Mouse (Mus musculus): Measurements from ENCODE around the gene Optc. TPM values are rescaled to one million over a fixed set of nuclear protein-coding genes. Genes with fewer than 3 reads are reported as not detected.

Gene Optc
- polyA plus RNA-seq, 1 experiment from 2014 or later: 2.9 TPM

- no peak for ATAC-seq (ENCODE audit: low read depth)
- 19% methylated on average over 20 of the region's 20 CpGs for WGBS
- Histone ChIP-seq H3K9me3 (ENCODE audit: control insufficient read depth, low read length) (no peaks in the 10 kb centered on the region), H3K27me3 (ENCODE audit: control insufficient read depth, insufficient read depth, low read length) (no peaks in the 10 kb centered on the region), H3K4me2 (ENCODE audit: low read depth, low read length) (peak overlapping the region; percentile 31; the same call in 1 of the 2 replicates), H3K4me3 (ENCODE audit: low read depth, low read length) (no peak overlapping the region), H3K4me1 (ENCODE audit: control insufficient read depth, insufficient read depth, low read length) (peaks cover 30% of the 10 kb centered on the region), H3K9ac (replicated peaks; ENCODE audit: low read depth, low read length) (no peak overlapping the region), H3K36me3 (ENCODE audit: control insufficient read depth, insufficient read depth, low read length) (no peaks in the 10 kb centered on the region), H3K27ac (ENCODE audit: low read depth, low read length) (no peak overlapping the region)
Measured at GRCm38 (mm10) chr1:133889949-133890598, 17.7 kb downstream of the Optc start.

- Histone ChIP-seq H3K4me1 (ENCODE audit: control insufficient read depth, insufficient read depth, low read length) (peaks cover 30% of the 10 kb centered on the region), H3K4me3 (ENCODE audit: low read depth, low read length) (no peak overlapping the region), H3K27ac (ENCODE audit: low read depth, low read length) (no peak overlapping the region), H3K9me3 (ENCODE audit: control insufficient read depth, low read length) (no peaks in the 10 kb centered on the region), H3K36me3 (ENCODE audit: control insufficient read depth, insufficient read depth, low read length) (no peaks in the 10 kb centered on the region), H3K4me2 (ENCODE audit: low read depth, low read length) (no peak overlapping the region), H3K9ac (replicated peaks; ENCODE audit: low read depth, low read length) (no peak overlapping the region), H3K27me3 (ENCODE audit: control insufficient read depth, insufficient read depth, low read length) (no peaks in the 10 kb centered on the region)
- WGBS: 75% methylated on average over 5 of the region's 5 CpGs
- no peak for ATAC-seq (ENCODE audit: low read depth)
Measured at GRCm38 (mm10) chr1:133887538-133888250, 20.1 kb downstream of the Optc start.

- ATAC-seq (ENCODE audit: low read depth): peak; percentile 56
- no peaks in the 10 kb centered on the region for H3K27me3 ChIP-seq (ENCODE audit: control insufficient read depth, insufficient read depth, low read length)
- H3K4me1 ChIP-seq (ENCODE audit: control insufficient read depth, insufficient read depth, low read length): peaks cover 33% of the 10 kb centered on the region
- peak overlapping the region; percentile 7; the same call in 1 of the 2 replicates for H3K4me2 ChIP-seq (ENCODE audit: low read depth, low read length)
- no peak overlapping the region for H3K4me3 ChIP-seq (ENCODE audit: low read depth, low read length)
- peak overlapping the region; percentile 65 for H3K27ac ChIP-seq (ENCODE audit: low read depth, low read length)
- no peaks in the 10 kb centered on the region for H3K36me3 ChIP-seq (ENCODE audit: control insufficient read depth, insufficient read depth, low read length)
- WGBS: 1% methylated on average over 8 of the region's 8 CpGs
- no peaks in the 10 kb centered on the region for H3K9me3 ChIP-seq (ENCODE audit: control insufficient read depth, low read length)
- no peak overlapping the region for H3K9ac ChIP-seq (replicated peaks; ENCODE audit: low read depth, low read length)
Measured at GRCm38 (mm10) chr1:133887044-133887443, 20.8 kb downstream of the Optc start.

- Histone ChIP-seq H3K9ac (replicated peaks; ENCODE audit: low read depth, low read length) (no peak overlapping the region), H3K9me3 (ENCODE audit: control insufficient read depth, low read length) (no peaks in the 10 kb centered on the region), H3K4me3 (ENCODE audit: low read depth, low read length) (no peak overlapping the region), H3K27ac (ENCODE audit: low read depth, low read length) (peak overlapping the region; percentile 65), H3K36me3 (ENCODE audit: control insufficient read depth, insufficient read depth, low read length) (no peaks in the 10 kb centered on the region), H3K27me3 (ENCODE audit: control insufficient read depth, insufficient read depth, low read length) (no peaks in the 10 kb centered on the region), H3K4me2 (ENCODE audit: low read depth, low read length) (peak overlapping the region; percentile 7; the same call in 1 of the 2 replicates), H3K4me1 (ENCODE audit: control insufficient read depth, insufficient read depth, low read length) (peaks cover 34% of the 10 kb centered on the region)
- ATAC-seq (ENCODE audit: low read depth): 0 out of 2 replicates have a peak, but pooled peaks have one; percentile 15
- WGBS: 10% methylated on average over 6 of the region's 6 CpGs
Measured at GRCm38 (mm10) chr1:133886431-133886830, 21.4 kb downstream of the Optc start.

- peaks cover 32% of the 10 kb centered on the region for H3K4me1 ChIP-seq (ENCODE audit: control insufficient read depth, insufficient read depth, low read length)
- H3K4me3 ChIP-seq (ENCODE audit: low read depth, low read length): no peak overlapping the region
- 88% methylated on average over 7 of the region's 7 CpGs for WGBS
- no peaks in the 10 kb centered on the region for H3K27me3 ChIP-seq (ENCODE audit: control insufficient read depth, insufficient read depth, low read length)
- H3K9me3 ChIP-seq (ENCODE audit: control insufficient read depth, low read length): no peaks in the 10 kb centered on the region
- H3K27ac ChIP-seq (ENCODE audit: low read depth, low read length): no peak overlapping the region
- ATAC-seq (ENCODE audit: low read depth): no peak
- no peaks in the 10 kb centered on the region for H3K36me3 ChIP-seq (ENCODE audit: control insufficient read depth, insufficient read depth, low read length)
- H3K4me2 ChIP-seq (ENCODE audit: low read depth, low read length): no peak overlapping the region
- no peak overlapping the region for H3K9ac ChIP-seq (replicated peaks; ENCODE audit: low read depth, low read length)
Measured at GRCm38 (mm10) chr1:133885811-133886210, 22.0 kb downstream of the Optc start.

GRCm38 (mm10) chr1:133884746-133885145 is 23.1 kb downstream of the Optc start:
- no peak for ATAC-seq (ENCODE audit: low read depth)
- peaks cover 23% of the 10 kb centered on the region for H3K4me1 ChIP-seq (ENCODE audit: control insufficient read depth, insufficient read depth, low read length)
- no peaks in the 10 kb centered on the region for H3K27me3 ChIP-seq (ENCODE audit: control insufficient read depth, insufficient read depth, low read length)
- no peak overlapping the region for H3K4me3 ChIP-seq (ENCODE audit: low read depth, low read length)
- no peaks in the 10 kb centered on the region for H3K36me3 ChIP-seq (ENCODE audit: control insufficient read depth, insufficient read depth, low read length)
- H3K4me2 ChIP-seq (ENCODE audit: low read depth, low read length): no peak overlapping the region
- 19% methylated on average over 9 of the region's 9 CpGs for WGBS
- no peak overlapping the region for H3K27ac ChIP-seq (ENCODE audit: low read depth, low read length)
- H3K9me3 ChIP-seq (ENCODE audit: control insufficient read depth, low read length): no peaks in the 10 kb centered on the region
- no peak overlapping the region for H3K9ac ChIP-seq (replicated peaks; ENCODE audit: low read depth, low read length)

GRCm38 (mm10) chr1:133884090-133884489 is 23.7 kb downstream of the Optc start:
- Histone ChIP-seq H3K27me3 (ENCODE audit: control insufficient read depth, insufficient read depth, low read length) (no peaks in the 10 kb centered on the region), H3K9ac (replicated peaks; ENCODE audit: low read depth, low read length) (no peak overlapping the region), H3K36me3 (ENCODE audit: control insufficient read depth, insufficient read depth, low read length) (no peaks in the 10 kb centered on the region), H3K4me3 (ENCODE audit: low read depth, low read length) (no peak overlapping the region), H3K4me1 (ENCODE audit: control insufficient read depth, insufficient read depth, low read length) (peaks cover 18% of the 10 kb centered on the region), H3K4me2 (ENCODE audit: low read depth, low read length) (no peak overlapping the region), H3K27ac (ENCODE audit: low read depth, low read length) (no peak overlapping the region; the same call in 1 of the 2 replicates), H3K9me3 (ENCODE audit: control insufficient read depth, low read length) (no peaks in the 10 kb centered on the region)
- no peak for ATAC-seq (ENCODE audit: low read depth)
- WGBS: 74% methylated on average over 6 of the region's 6 CpGs

- ATAC-seq (ENCODE audit: low read depth): no peak
- 54% methylated on average over 11 of the region's 11 CpGs for WGBS
- Histone ChIP-seq H3K27me3 (ENCODE audit: control insufficient read depth, insufficient read depth, low read length) (no peaks in the 10 kb centered on the region), H3K4me3 (ENCODE audit: low read depth, low read length) (no peak overlapping the region), H3K36me3 (ENCODE audit: control insufficient read depth, insufficient read depth, low read length) (no peaks in the 10 kb centered on the region), H3K4me1 (ENCODE audit: control insufficient read depth, insufficient read depth, low read length) (peaks cover 18% of the 10 kb centered on the region), H3K27ac (ENCODE audit: low read depth, low read length) (no peak overlapping the region), H3K9ac (replicated peaks; ENCODE audit: low read depth, low read length) (no peak overlapping the region), H3K4me2 (ENCODE audit: low read depth, low read length) (no peak overlapping the region), H3K9me3 (ENCODE audit: control insufficient read depth, low read length) (no peaks in the 10 kb centered on the region)
Measured at GRCm38 (mm10) chr1:133882283-133883217, 25.2 kb downstream of the Optc start.
